Mouse (Mus musculus) cerebellum, adult 11-12 months (tissue): ENCODE data around the gene Ccdc142.

Experiments used
- DNase-seq: peaks from one replicate; pipeline ENCODE4 v3.0.0; 2022

The Ccdc142 gene

GRCm38 (mm10) chr6:83101316-83101687 is at the start of gene Ccdc142, which contains the start of gene Gm42688:
TSS of gene Ccdc142 (plus strand) at chr6:83101601.
TSS of gene Gm42688 (plus strand) at chr6:83101617.
- peak; percentile 92 for DNase-seq

DNA sequence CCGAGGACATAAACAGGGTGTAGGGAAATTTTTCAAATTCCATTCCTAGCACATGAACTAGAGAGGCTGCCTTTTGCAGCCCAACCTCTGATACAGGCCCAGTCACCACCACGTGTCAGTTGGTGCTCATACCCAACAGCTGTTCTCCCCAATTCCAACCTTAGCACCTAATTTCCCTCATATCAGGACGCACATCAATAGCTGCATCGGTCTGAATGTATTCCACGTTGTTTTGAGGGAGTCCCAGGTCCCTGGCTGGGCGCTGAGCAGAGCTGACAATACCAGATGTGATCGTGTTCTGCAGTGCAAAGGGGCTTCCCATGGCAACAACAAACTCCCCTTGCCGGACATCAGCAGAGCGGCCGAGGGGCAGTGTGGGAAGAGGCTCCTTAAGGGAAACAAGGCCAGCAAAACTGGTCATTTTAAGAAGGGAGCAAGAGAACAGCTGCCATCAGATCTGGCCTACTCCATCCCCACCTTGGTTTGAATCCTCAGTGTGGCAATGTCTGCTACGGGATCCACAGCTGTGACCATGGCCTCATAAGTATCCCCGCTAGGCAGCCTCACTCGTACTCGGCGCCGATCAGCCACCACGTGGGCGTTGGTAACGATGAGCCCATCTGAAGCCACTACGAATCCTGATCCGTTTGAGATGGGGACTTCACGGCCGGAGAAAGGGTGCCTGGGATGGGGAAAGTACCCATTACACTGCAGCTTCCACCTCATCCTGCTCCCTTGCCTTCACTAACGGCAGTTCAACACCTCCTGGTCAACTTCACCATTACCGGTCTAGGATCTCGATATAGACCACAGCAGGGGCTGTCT is 48.1 kb upstream of the Ccdc142 start:
- DNase-seq = peak; percentile 48

DNA sequence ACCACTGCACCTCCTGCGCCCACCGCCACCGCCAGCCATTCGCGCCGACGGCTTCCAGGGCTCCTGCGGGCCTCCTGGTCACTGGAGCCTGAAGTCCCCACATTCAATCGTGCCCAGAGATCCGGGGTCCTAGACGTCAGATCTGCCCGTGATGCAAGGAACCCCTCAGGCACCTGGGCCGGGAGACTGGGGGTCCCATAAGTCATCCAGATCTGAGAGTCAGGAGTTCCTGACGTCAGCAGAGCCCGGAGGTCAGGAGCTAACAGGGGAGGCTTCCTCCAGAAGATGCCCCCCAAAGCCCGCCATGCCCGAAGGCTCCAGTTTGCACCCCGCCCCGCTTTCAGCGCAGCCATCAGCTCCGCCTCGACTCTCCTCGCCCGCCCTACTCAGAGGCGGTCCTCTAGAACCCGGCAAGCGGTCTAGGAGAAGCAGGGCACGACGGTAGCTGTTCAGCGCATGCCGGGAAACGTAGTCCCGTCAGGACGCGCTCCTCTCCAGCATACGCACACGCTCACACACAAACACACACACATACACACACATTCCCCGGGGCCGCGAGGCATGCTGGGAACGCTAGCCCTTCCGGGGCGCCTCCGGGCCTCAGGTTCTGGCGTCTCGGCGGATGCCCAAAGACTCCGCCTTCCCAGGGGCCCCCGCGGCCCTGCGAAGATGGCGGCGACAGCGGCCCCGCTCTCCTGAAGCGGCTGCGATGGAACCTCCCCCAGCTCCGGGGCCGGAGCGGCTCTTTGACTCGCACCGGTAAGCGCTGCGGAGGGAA is 47.1 kb upstream of the Ccdc142 start, which contains the start of gene Aup1:
Gene Aup1 (plus strand): TSS at position 448 of the 778 bp plus-strand sequence.
- peak; percentile 97 for DNase-seq

DNA sequence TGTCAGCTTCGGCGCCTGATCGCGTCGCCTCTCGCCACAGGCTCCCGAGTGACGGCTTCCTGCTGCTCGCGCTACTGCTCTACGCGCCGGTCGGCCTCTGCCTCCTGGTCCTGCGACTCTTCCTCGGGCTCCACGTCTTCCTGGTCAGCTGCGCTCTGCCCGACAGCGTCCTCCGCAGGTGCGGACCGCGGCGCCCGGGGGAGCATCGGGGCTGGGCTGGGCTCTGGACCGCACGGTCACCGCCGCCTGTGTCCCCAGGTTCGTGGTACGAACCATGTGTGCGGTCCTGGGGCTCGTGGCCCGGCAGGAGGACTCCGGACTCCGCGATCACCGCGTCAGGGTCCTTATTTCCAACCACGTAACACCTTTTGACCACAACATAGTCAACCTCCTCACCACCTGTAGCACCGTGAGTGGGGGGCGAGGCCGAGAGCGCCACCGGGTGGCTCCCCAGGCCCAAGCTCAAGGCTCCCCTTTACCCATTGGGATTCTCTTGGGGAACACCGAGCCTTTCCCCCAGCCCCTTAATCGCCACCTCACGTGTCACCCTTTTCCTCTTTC is 46.5 kb upstream of the Ccdc142 start, which contains the start of gene Htra2:
Gene Htra2 (minus strand): TSS at position 403 of the 561 bp plus-strand sequence.
- no peak for DNase-seq

GRCm38 (mm10) chr6:83057790-83058189 is 43.6 kb upstream of the Ccdc142 start, which contains the start of gene Dqx1:
TSS of gene Dqx1 (plus strand) at chr6:83057844.
- peak; percentile 38 for DNase-seq

- DNase-seq = no peak
Observed at GRCm38 (mm10) chr6:83058725-83059124, 42.7 kb upstream of the Ccdc142 start.

- DNase-seq = no peak
Observed at GRCm38 (mm10) chr6:83065995-83066394, 35.4 kb upstream of the Ccdc142 start.

DNA sequence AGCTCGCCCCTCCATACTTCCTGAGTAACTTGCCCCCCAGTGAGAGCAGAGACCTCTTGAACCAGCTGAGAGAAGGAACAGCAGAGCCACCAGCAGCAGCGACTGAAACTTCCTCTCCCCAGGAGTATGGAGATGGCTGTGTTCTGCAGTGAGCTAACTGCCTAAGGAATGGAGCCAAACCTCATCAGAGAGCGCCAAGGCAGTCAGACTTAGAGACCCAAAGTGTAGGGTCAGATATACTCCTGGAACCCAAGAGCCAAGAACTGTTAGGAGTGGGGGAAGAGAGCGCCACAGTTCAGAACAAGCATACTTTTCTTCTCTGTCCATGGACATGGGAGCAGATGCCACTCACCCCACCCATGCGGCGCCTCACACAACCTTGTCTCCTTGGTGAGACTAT is 35.0 kb upstream of the Ccdc142 start:
- DNase-seq = no peak

GRCm38 (mm10) chr6:83068221-83068620 is 33.2 kb upstream of the Ccdc142 start:
- no peak for DNase-seq

GRCm38 (mm10) chr6:83068706-83069487 is 32.5 kb upstream of the Ccdc142 start:
- DNase-seq = no peak

GRCm38 (mm10) chr6:83069488-83070246 is 31.7 kb upstream of the Ccdc142 start:
- no peak for DNase-seq

DNA sequence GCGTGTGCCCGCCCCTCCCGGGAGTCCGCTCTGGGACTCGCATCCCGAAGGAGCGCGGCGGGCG is 31.3 kb upstream of the Ccdc142 start, which contains the start of gene Tlx2:
Gene Tlx2 (minus strand): TSS at position 47 of the 64 bp plus-strand sequence.
- no peak for DNase-seq

DNA sequence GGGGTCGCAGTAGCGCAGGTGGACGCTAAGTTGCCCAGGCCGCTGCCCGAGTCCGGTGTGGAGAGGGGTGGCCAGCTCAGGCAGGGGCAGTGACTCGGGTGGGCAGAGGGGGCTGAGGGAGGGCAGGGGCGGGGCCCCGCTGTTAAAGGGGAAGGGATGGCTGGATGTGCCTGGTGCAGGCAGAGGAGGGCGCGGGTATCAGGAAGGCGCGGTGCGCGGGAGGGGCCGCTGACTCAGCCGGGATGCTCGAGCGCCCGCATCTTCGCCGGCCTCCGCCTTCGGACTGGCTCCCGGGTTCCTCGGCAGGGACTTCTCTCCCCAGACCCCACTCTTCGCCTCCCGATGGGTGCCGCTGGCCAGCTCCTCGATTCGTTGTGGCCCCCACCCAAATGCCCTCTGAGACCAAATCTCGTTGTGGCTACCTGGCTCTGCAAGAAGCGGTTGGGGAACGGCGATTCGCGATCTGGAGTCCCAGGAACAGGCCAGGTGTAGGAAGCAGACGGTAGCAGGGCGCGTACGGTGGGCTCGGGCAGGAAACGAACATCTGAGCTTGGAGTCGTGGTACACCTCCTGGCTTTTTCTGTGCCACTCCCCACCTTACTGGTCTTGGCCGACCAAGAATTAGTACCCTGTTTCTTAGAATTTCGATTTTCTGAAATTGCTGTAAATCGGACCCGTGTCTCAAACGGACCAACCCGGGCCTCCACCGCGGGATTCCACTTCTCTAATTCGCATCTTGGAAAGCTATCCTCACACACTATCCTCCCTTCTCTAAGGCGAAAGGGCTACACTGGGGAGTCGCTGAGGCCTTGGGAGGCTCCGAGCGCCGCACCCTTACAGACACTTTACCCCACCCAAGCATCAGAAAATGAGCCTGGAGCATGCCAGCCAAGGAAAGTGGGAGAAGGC is 30.8 kb upstream of the Ccdc142 start:
- DNase-seq = peak; percentile 42

GRCm38 (mm10) chr6:83071220-83071619 is 30.2 kb upstream of the Ccdc142 start:
- peak; percentile 47 for DNase-seq

GRCm38 (mm10) chr6:83074979-83075378 is 26.4 kb upstream of the Ccdc142 start:
- no peak for DNase-seq

DNA sequence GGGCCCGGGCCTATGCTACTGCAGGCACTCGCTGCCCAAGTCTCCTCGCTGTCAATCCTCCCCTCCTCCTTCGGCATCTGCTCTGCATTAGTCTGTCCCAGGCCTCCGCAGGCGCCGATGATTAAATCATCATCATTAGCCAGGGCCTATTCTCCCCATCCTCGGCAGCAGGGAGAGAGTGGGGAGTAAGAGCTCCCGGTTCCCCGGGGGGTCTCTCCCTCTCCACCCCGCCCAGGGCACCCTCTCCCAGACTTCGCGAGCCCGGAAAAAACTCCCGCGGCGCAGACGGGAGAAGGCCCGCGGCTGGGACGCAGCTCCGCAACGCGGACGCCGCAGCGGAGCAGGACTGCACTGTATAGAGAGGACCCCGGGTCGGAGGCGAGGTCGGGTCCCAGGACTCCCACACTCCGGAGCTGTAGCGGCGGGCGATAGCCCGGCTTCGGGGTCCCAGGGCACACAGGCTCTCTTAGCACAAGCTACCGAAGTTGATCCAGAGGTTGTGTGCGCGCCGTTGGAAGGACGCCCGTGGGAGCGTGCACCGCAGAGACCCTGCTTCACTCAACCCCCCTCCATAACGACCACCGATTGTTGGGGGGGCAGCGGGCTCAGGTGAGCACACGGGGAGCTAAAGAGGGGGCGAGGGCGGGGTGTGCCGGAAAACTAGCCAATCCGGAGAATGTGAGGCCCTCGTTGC is 23.6 kb upstream of the Ccdc142 start, which contains the start of gene Pcgf1:
Gene Pcgf1 (plus strand): TSS at position 240 of the 694 bp plus-strand sequence.
- peak; percentile 72 for DNase-seq

DNA sequence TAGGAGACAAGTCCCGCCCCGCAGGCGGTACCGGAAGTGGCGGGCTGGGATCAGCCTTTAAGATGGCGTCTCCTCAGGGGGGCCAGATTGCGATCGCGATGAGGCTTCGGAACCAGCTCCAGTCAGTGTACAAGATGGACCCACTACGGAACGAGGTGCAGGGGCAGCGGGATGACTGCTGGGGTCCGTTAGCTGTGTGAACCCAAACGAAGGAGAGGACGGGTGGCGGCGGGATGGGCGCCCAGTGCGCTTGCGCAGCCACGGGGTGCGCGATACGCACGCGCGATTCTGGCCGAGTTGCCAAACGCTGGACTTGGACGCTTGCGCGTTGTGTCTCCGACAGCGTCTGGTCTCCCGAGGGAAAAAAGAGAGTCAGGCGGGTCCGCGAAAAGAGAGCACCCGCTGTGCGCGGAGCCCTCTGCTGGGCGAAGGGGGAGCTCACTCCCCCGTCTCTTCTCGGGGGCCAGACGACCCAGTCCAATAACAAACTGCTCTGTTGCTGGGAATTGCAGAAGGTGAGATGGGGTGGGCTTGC is 23.0 kb upstream of the Ccdc142 start:
- DNase-seq = peak; percentile 98

- no peak for DNase-seq
Observed at GRCm38 (mm10) chr6:83080210-83080609, 21.2 kb upstream of the Ccdc142 start.

DNA sequence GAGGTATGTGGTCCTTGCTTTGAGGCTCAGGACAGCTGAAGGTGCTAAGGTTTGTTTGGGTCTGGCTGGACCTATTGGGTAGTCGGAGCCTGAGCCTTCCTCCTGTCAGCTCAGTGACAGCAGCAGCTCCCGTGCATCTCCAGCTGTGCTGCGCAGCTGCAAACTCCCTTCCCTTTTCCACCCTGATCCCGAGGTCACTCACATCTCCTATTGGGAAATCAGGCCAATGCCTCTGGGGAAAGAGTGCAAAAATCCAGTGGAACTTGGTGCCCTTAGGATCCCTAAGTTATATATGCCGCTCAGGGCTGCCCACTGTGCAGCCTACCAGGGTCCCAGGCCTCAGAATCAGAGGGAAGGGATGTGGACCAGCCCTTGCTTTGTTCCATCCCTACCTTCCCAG is 17.9 kb upstream of the Ccdc142 start:
- no peak for DNase-seq

DNA sequence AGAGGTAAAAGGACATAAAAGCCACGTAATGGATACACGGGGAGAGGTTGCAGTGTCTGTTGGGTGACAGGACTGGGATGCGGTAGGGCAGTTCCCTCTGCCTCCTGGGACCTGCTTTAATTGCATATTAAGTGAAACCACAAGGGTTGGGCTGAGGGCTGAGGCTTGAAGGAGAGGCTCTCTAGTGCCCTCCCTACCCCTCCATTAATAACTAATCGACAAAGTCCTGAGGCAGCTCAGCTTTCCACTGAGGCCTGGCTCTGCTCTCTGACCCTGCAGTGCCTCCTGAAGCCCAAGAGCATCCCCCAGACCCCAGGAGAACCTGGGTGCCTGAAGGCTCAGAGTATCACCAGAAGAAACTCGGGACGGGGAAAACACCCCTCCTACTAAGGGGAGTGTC is 16.9 kb upstream of the Ccdc142 start:
- DNase-seq = no peak
